8 mouse cellular contexts compared by ENCODE assay signal in genomic region chr5:116031190-116031577, GRCm38 (mm10). TPM values are rescaled to one million over a fixed set of nuclear protein-coding genes. Genes with fewer than 3 reads are reported as not detected.
A peak's percentile ranks its signal among the peaks of the same experiment; 100 is the strongest.
DNase-seq lines count a peak whose midpoint lies in the region; ATAC-seq and TF ChIP-seq lines count a peak whose summit lies in the region.

No protein-coding gene starts in this region.

- TF ChIP-seq EP300 in stomach, postnatal 0 days (optimal IDR thresholded peaks at IDR 0.05): no peak

- peak; percentile 84 for TF ChIP-seq CTCF in intestine, postnatal 0 days (IDR thresholded peaks at IDR 0.05; ENCODE audit: low read depth)
- peak; percentile 85 for TF ChIP-seq CTCF in liver, adult 2 months (IDR thresholded peaks at IDR 0.05; ENCODE audit: low read depth, low read length)
- TF ChIP-seq CTCF in stomach, postnatal 0 days (IDR thresholded peaks at IDR 0.05; ENCODE audit: low read depth): peak; percentile 85

- no peak overlapping the region for H3K9ac ChIP-seq in intestine, postnatal 0 days (ENCODE audit: low read depth, low read length)
- no peak overlapping the region for H3K9ac ChIP-seq in liver, adult 2 months (ENCODE audit: low read depth, low read length)
- no peak overlapping the region for H3K9ac ChIP-seq in stomach, postnatal 0 days (ENCODE audit: low read length)

- WGBS in intestine, postnatal 0 days: 2% methylated on average over 14 of the region's 14 CpGs
- WGBS in liver, adult 2 months: 7% methylated on average over 14 of the region's 14 CpGs
- 4% methylated on average over 14 of the region's 14 CpGs for whole genome bisulfite sequencing in stomach, postnatal 0 days

- H3K27ac ChIP-seq in intestine, postnatal 0 days (ENCODE audit: low read depth, low read length): no peak overlapping the region
- no peak overlapping the region for H3K27ac ChIP-seq in liver, adult 2 months (replicated peaks; ENCODE audit: insufficient read depth, low read depth, low read length)
- no peak overlapping the region for H3K27ac ChIP-seq in stomach, postnatal 0 days (replicated peaks)

- peak; percentile 59 for DNase-seq in kidney, adult 18-20 months
- DNase-seq in kidney, adult 11 months: no peak
- peak; percentile 60 to 70 for DNase-seq in cerebellum, postnatal 4 days (ENCODE audit: low spot score in 2 of 2)
- DNase-seq in gastrocnemius, postnatal 25 days: peak; percentile 56
- peak; percentile 15 for DNase-seq in liver, adult 2 months (ENCODE audit: extremely low read depth, low read depth, low spot score)
- peak; percentile 38 to 61 for DNase-seq in natural killer cell, adult 2 months (ENCODE audit: low spot score in 2 of 2)
- peak; percentile 74 for DNase-seq in stomach, postnatal 0 days (ENCODE audit: low spot score)

- no peak; the same call in 1 of the 2 replicates for ATAC-seq in intestine, postnatal 0 days
- ATAC-seq in stomach, postnatal 0 days (ENCODE audit: low FRiP score, low TSS enrichment): no peak

- H3K4me1 ChIP-seq in intestine, postnatal 0 days (replicated peaks; ENCODE audit: control insufficient read depth, insufficient read depth, low read length): no peaks in the 10 kb centered on the region
- H3K4me1 ChIP-seq in liver, adult 2 months (ENCODE audit: control insufficient read depth, insufficient read depth, low read length): no peaks in the 10 kb centered on the region
- H3K4me1 ChIP-seq in stomach, postnatal 0 days (replicated peaks; ENCODE audit: control insufficient read depth, insufficient read depth): no peaks in the 10 kb centered on the region

- no peaks in the 10 kb centered on the region for H3K79me2 ChIP-seq in liver, adult 2 months (ENCODE audit: control insufficient read depth, insufficient read depth, low read length)

- H3K9me3 ChIP-seq in intestine, postnatal 0 days (ENCODE audit: control insufficient read depth): no peaks in the 10 kb centered on the region
- no peaks in the 10 kb centered on the region for H3K9me3 ChIP-seq in stomach, postnatal 0 days (ENCODE audit: control insufficient read depth, low read length)

- H3K4me3 ChIP-seq in intestine, postnatal 0 days (ENCODE audit: low read depth, low read length): 0 out of 2 replicates have a peak overlapping the region, but pooled peaks have one; percentile 7
- H3K4me3 ChIP-seq in liver, adult 2 months (ENCODE audit: insufficient read depth, low read depth, low read length): no peak overlapping the region
- no peak overlapping the region for H3K4me3 ChIP-seq in stomach, postnatal 0 days (ENCODE audit: low read depth, low read length)

- H3K36me3 ChIP-seq in intestine, postnatal 0 days (ENCODE audit: control insufficient read depth, insufficient read depth): no peaks in the 10 kb centered on the region
- no peaks in the 10 kb centered on the region for H3K36me3 ChIP-seq in liver, adult 2 months (ENCODE audit: control insufficient read depth, insufficient read depth, low read length)
- H3K36me3 ChIP-seq in stomach, postnatal 0 days (ENCODE audit: control insufficient read depth, insufficient read depth, low read length): no peaks in the 10 kb centered on the region

- H3K27me3 ChIP-seq in intestine, postnatal 0 days (replicated peaks; ENCODE audit: control insufficient read depth, insufficient read depth, low read length): no peaks in the 10 kb centered on the region
- no peaks in the 10 kb centered on the region for H3K27me3 ChIP-seq in liver, adult 2 months (ENCODE audit: control insufficient read depth, insufficient read depth, low read length)
- H3K27me3 ChIP-seq in stomach, postnatal 0 days (ENCODE audit: control insufficient read depth, insufficient read depth, low read length): no peaks in the 10 kb centered on the region

- no peak for TF ChIP-seq POLR2A in liver, adult 2 months (IDR thresholded peaks at IDR 0.05; ENCODE audit: extremely low read depth, insufficient read depth, low read length)

- H3K4me2 ChIP-seq in intestine, postnatal 0 days (replicated peaks; ENCODE audit: low read depth): peak overlapping the region; percentile 17; the same call in 1 of the 2 replicates
- no peak overlapping the region for H3K4me2 ChIP-seq in stomach, postnatal 0 days (replicated peaks; ENCODE audit: low read depth)

RNA-seq across cellular contexts. Expression of gene Prkab1, which starts 6.9 kb away (rescaled TPM):
- total RNA-seq in gastrocnemius, postnatal 25 days (2021): 10 to 100 TPM in 1 of 2 experiments, 1 to 10 TPM in 1; 8.0 to 11.3 TPM
- polyA plus RNA-seq in intestine, postnatal 0 days (2015; fragmentation: Nextera tagmentation; extraction: Ambion mirVana): 77.8 and 80.6 TPM in 2 replicates
- 13.6 and 20.2 TPM in 2 replicates for total RNA-seq in liver, adult 2 months (2014; rRNA removed)
- 36.9 and 48.5 TPM in 2 replicates for polyA plus RNA-seq in liver, adult 2 months (2012; rRNA removed)
- 56.6 and 65.0 TPM in 2 replicates for polyA plus RNA-seq in stomach, postnatal 0 days (2015; fragmentation: Nextera tagmentation; extraction: Ambion mirVana)

RNA-seq across cellular contexts. Expression of gene Tmem233, which starts 51.9 kb away (rescaled TPM):
- 10 to 100 TPM; 69.2 to 93.6 TPM for total RNA-seq in gastrocnemius, postnatal 25 days (2021)
- polyA plus RNA-seq in intestine, postnatal 0 days (2015; fragmentation: Nextera tagmentation; extraction: Ambion mirVana): not detected in 2 replicates
- not detected in 2 replicates for total RNA-seq in liver, adult 2 months (2014; rRNA removed)
- polyA plus RNA-seq in liver, adult 2 months (2012; rRNA removed): not detected in 2 replicates
- polyA plus RNA-seq in stomach, postnatal 0 days (2015; fragmentation: Nextera tagmentation; extraction: Ambion mirVana): not detected in 2 replicates
